Mouse (Mus musculus) olfactory bulb, adult 2 months (tissue): ENCODE results near the gene Oca2.

ENCODE experiments used
- CTCF ChIP-seq: fragments of 200-500 bp; IDR thresholded peaks from 2 replicates; pipeline ENCODE4 v1.5.1; 2012; ENCODE audit warnings: low read depth, mild to moderate bottlenecking, low read length, moderate library complexity; ENCODE audit not compliant: insufficient read depth
- POLR2A ChIP-seq: fragments of 200-500 bp; IDR thresholded peaks from 2 replicates; pipeline ENCODE4 v1.6.1; 2012; ENCODE audit warnings: mild to moderate bottlenecking, low read depth, low read length, moderate library complexity; ENCODE audit not compliant: insufficient read depth

GRCm38 (mm10) chr7:56204877-56205276, 34.7 kb upstream of the Oca2 start:
- TF ChIP-seq CTCF (no peak), POLR2A (no peak)
